Mouse (Mus musculus) T-cell, adult 2 months (primary cell): ENCODE data around the gene Opcml.

ENCODE experiments used
- DNase-seq: peaks from one replicate; pipeline ENCODE4 v3.0.0; 2022; ENCODE audit warnings: low spot score

Gene Opcml

GRCm38 (mm10) chr9:27790725-27791638 is at the start of gene Opcml:
Opcml (plus strand) TSS chr9:27790775.
- DNase-seq: no peak

GRCm38 (mm10) chr9:27758709-27759108 is 31.9 kb upstream of the Opcml start:
- DNase-seq: no peak

- DNase-seq: no peak
Observed at GRCm38 (mm10) chr9:27761196-27761595, 29.4 kb upstream of the Opcml start.

- DNase-seq: no peak
Observed at GRCm38 (mm10) chr9:27766446-27766845, 24.1 kb upstream of the Opcml start.

- no peak for DNase-seq
Observed at GRCm38 (mm10) chr9:27767196-27767900, 23.2 kb upstream of the Opcml start.

- no peak for DNase-seq
Observed at GRCm38 (mm10) chr9:27768788-27769187, 21.8 kb upstream of the Opcml start.

- DNase-seq: no peak
Observed at GRCm38 (mm10) chr9:27781291-27781993, 9.1 kb upstream of the Opcml start.

- DNase-seq: no peak
Observed at GRCm38 (mm10) chr9:27781994-27782337, 8.6 kb upstream of the Opcml start.

GRCm38 (mm10) chr9:27791639-27791966 is 1.0 kb downstream of the Opcml start:
- DNase-seq: no peak

- DNase-seq: no peak
Observed at GRCm38 (mm10) chr9:27792226-27792625, 1.7 kb downstream of the Opcml start.

GRCm38 (mm10) chr9:27792994-27793393 is 2.4 kb downstream of the Opcml start:
- no peak for DNase-seq

- no peak for DNase-seq
Observed at GRCm38 (mm10) chr9:27796535-27796934, 6.0 kb downstream of the Opcml start.

- no peak for DNase-seq
Observed at GRCm38 (mm10) chr9:27800992-27801391, 10.4 kb downstream of the Opcml start.

GRCm38 (mm10) chr9:27801807-27802206 is 11.2 kb downstream of the Opcml start:
- DNase-seq: no peak

GRCm38 (mm10) chr9:27802379-27802778 is 11.8 kb downstream of the Opcml start:
- no peak for DNase-seq

- DNase-seq: no peak
Observed at GRCm38 (mm10) chr9:27804461-27804860, 13.9 kb downstream of the Opcml start.

GRCm38 (mm10) chr9:27809741-27810140 is 19.2 kb downstream of the Opcml start:
- DNase-seq: no peak

- DNase-seq: no peak
Observed at GRCm38 (mm10) chr9:27813207-27813790, 22.7 kb downstream of the Opcml start.

- DNase-seq: no peak
Observed at GRCm38 (mm10) chr9:27814161-27814560, 23.6 kb downstream of the Opcml start.

- DNase-seq: no peak
Observed at GRCm38 (mm10) chr9:27821197-27821596, 30.6 kb downstream of the Opcml start.

GRCm38 (mm10) chr9:27822681-27823080 is 32.1 kb downstream of the Opcml start:
- DNase-seq: no peak

- no peak for DNase-seq
Observed at GRCm38 (mm10) chr9:27824424-27824823, 33.8 kb downstream of the Opcml start.
